Mouse (Mus musculus): ENCODE measurements around the gene Gm11111. TPM values are rescaled to one million over a fixed set of nuclear protein-coding genes. Genes with fewer than 3 reads are reported as not detected.

Gene Gm11111
- total RNA-seq (2014; rRNA removed) (not detected in 2 replicates), polyA plus RNA-seq (2015; fragmentation: Nextera tagmentation; extraction: Ambion mirVana) (not detected in 2 replicates)

- TF ChIP-seq CTCF (IDR thresholded peaks at IDR 0.05): no peak
- Histone ChIP-seq H3K36me3 (ENCODE audit: insufficient read depth, low read length) (no peaks in the 10 kb centered on the region), H3K9ac (replicated peaks; ENCODE audit: low read length, poor library complexity, severe bottlenecking) (no peak within 1 kb of the TSS), H3K4me2 (ENCODE audit: low read depth, low read length, poor library complexity, severe bottlenecking) (no peak within 1 kb of the TSS), H3K9me3 (ENCODE audit: low read length) (no peaks in the 10 kb centered on the region), H3K27ac (ENCODE audit: low read depth, low read length) (no peak within 1 kb of the TSS), H3K27me3 (ENCODE audit: insufficient read depth, low read length) (no peaks in the 10 kb centered on the region), H3K4me1 (ENCODE audit: insufficient read depth, low read length) (no peaks in the 10 kb centered on the region), H3K4me3 (ENCODE audit: low read depth, low read length) (no peak within 1 kb of the TSS)
- ATAC-seq (ENCODE audit: low FRiP score) (no peak), DNase-seq (ENCODE audit: low spot score) (no peak)
Observed at GRCm38 (mm10) chr5:98552395-98552794, at the start of gene Gm11111. Gm11111 (plus strand) TSS chr5:98552695.

GRCm38 (mm10) chr5:98516214-98516613 lies 36.3 kb upstream of the Gm11111 start:
- Histone ChIP-seq H3K36me3 (ENCODE audit: insufficient read depth, low read length) (no peaks in the 10 kb centered on the region), H3K4me2 (ENCODE audit: low read depth, low read length, poor library complexity, severe bottlenecking) (no peak overlapping the region), H3K4me1 (ENCODE audit: insufficient read depth, low read length) (no peaks in the 10 kb centered on the region), H3K27ac (ENCODE audit: low read depth, low read length) (no peak overlapping the region), H3K9ac (replicated peaks; ENCODE audit: low read length, poor library complexity, severe bottlenecking) (no peak overlapping the region), H3K9me3 (ENCODE audit: low read length) (no peaks in the 10 kb centered on the region), H3K27me3 (ENCODE audit: insufficient read depth, low read length) (no peaks in the 10 kb centered on the region), H3K4me3 (ENCODE audit: low read depth, low read length) (no peak overlapping the region)
- DNase-seq (ENCODE audit: low spot score): no peak
- 93% methylated on average over 7 of the region's 7 CpGs for WGBS
- ATAC-seq (ENCODE audit: low FRiP score): no peak
- no peak for TF ChIP-seq CTCF (IDR thresholded peaks at IDR 0.05)

DNA sequence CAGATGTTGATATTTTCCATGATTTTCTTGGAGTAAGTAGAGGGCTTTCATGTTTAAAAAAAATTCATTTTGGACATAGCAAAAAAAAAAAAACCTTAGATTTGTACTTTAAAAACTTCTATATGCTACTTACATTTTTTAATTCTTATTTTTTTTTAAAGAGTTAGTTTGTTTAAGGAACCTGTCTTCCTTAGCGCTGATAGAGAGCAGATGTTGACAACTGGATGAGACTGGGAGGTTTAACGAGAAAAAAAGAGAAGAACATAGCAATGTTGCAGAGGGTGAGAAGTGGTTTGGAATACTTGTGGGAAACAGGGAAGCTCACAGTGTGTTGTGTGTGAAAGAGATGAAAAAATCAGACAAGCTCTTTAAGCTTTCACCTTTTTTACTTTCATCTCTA lies 32.4 kb upstream of the Gm11111 start:
- no peaks in the 10 kb centered on the region for H3K36me3 ChIP-seq (ENCODE audit: insufficient read depth, low read length)
- DNase-seq (ENCODE audit: low spot score): no peak
- H3K9me3 ChIP-seq (ENCODE audit: low read length): no peaks in the 10 kb centered on the region
- no peaks in the 10 kb centered on the region for H3K4me1 ChIP-seq (ENCODE audit: insufficient read depth, low read length)
- no peak overlapping the region for H3K4me2 ChIP-seq (ENCODE audit: low read depth, low read length, poor library complexity, severe bottlenecking)
- no peak for TF ChIP-seq CTCF (IDR thresholded peaks at IDR 0.05)
- no peak for ATAC-seq (ENCODE audit: low FRiP score)
- no peak overlapping the region for H3K9ac ChIP-seq (replicated peaks; ENCODE audit: low read length, poor library complexity, severe bottlenecking)
- no peak overlapping the region for H3K27ac ChIP-seq (ENCODE audit: low read depth, low read length)
- no peaks in the 10 kb centered on the region for H3K27me3 ChIP-seq (ENCODE audit: insufficient read depth, low read length)
- no peak overlapping the region for H3K4me3 ChIP-seq (ENCODE audit: low read depth, low read length)
- WGBS: 90% methylated on average over 2 of the region's 2 CpGs

GRCm38 (mm10) chr5:98522270-98522977 lies 30.1 kb upstream of the Gm11111 start:
- Histone ChIP-seq H3K9me3 (ENCODE audit: low read length) (no peaks in the 10 kb centered on the region), H3K27ac (ENCODE audit: low read depth, low read length) (no peak overlapping the region), H3K36me3 (ENCODE audit: insufficient read depth, low read length) (no peaks in the 10 kb centered on the region), H3K4me2 (ENCODE audit: low read depth, low read length, poor library complexity, severe bottlenecking) (no peak overlapping the region), H3K27me3 (ENCODE audit: insufficient read depth, low read length) (no peaks in the 10 kb centered on the region), H3K9ac (replicated peaks; ENCODE audit: low read length, poor library complexity, severe bottlenecking) (no peak overlapping the region), H3K4me3 (ENCODE audit: low read depth, low read length) (no peak overlapping the region), H3K4me1 (ENCODE audit: insufficient read depth, low read length) (no peaks in the 10 kb centered on the region)
- 91% methylated on average over 7 of the region's 7 CpGs for WGBS
- no peak for TF ChIP-seq CTCF (IDR thresholded peaks at IDR 0.05)
- no peak for ATAC-seq (ENCODE audit: low FRiP score)
- no peak for DNase-seq (ENCODE audit: low spot score)

DNA sequence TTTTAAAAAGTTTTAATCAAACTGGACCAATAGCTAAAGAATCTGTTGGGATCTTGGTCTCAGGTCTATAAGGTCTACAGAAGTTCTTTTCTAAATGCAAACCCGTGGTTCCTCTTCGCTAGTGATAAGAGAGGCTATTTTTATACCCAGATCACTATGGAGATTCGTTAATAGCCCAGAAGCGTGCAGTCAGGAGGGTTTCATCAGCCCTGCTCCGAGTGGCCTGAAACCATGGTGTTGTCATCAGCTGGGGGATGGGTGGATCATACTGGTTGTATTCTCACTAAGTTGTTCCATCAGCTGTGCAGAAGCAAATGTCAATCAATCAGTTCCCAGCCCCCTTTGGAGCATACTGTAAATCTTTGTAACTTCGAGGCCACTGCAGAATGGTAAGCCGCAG lies 29.4 kb upstream of the Gm11111 start:
- Histone ChIP-seq H3K27me3 (ENCODE audit: insufficient read depth, low read length) (no peaks in the 10 kb centered on the region), H3K27ac (ENCODE audit: low read depth, low read length) (no peak overlapping the region), H3K4me1 (ENCODE audit: insufficient read depth, low read length) (no peaks in the 10 kb centered on the region), H3K9me3 (ENCODE audit: low read length) (no peaks in the 10 kb centered on the region), H3K4me3 (ENCODE audit: low read depth, low read length) (no peak overlapping the region), H3K9ac (replicated peaks; ENCODE audit: low read length, poor library complexity, severe bottlenecking) (no peak overlapping the region), H3K36me3 (ENCODE audit: insufficient read depth, low read length) (no peaks in the 10 kb centered on the region), H3K4me2 (ENCODE audit: low read depth, low read length, poor library complexity, severe bottlenecking) (no peak overlapping the region)
- WGBS: 84% methylated on average over 7 of the region's 7 CpGs
- no peak for DNase-seq (ENCODE audit: low spot score)
- ATAC-seq (ENCODE audit: low FRiP score): no peak
- TF ChIP-seq CTCF (IDR thresholded peaks at IDR 0.05): no peak

DNA sequence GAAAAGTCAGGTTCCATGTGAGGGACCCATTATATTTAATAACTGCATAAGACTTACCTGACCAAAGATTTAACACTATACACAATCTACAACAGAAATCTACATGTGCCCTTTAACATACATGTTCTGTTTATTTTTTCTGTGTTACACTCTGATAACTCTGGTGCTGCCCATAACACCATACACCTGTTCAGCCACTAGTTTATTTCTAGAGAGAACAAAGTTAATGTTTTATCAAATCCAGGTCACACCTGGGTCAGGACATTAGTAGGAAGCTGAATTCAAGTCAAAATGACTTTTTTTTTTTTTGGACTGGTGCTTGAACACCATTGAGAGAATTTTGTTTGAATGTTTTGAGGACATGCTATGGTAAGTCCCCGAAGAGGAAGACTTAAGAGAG lies 28.7 kb upstream of the Gm11111 start:
- no peak for ATAC-seq (ENCODE audit: low FRiP score)
- no peak overlapping the region for H3K27ac ChIP-seq (ENCODE audit: low read depth, low read length)
- H3K27me3 ChIP-seq (ENCODE audit: insufficient read depth, low read length): no peaks in the 10 kb centered on the region
- WGBS: 87% methylated on average over 1 of the region's 1 CpGs
- no peaks in the 10 kb centered on the region for H3K9me3 ChIP-seq (ENCODE audit: low read length)
- no peak overlapping the region for H3K4me2 ChIP-seq (ENCODE audit: low read depth, low read length, poor library complexity, severe bottlenecking)
- no peak for DNase-seq (ENCODE audit: low spot score)
- no peak for TF ChIP-seq CTCF (IDR thresholded peaks at IDR 0.05)
- H3K36me3 ChIP-seq (ENCODE audit: insufficient read depth, low read length): no peaks in the 10 kb centered on the region
- H3K9ac ChIP-seq (replicated peaks; ENCODE audit: low read length, poor library complexity, severe bottlenecking): no peak overlapping the region
- H3K4me3 ChIP-seq (ENCODE audit: low read depth, low read length): no peak overlapping the region
- H3K4me1 ChIP-seq (ENCODE audit: insufficient read depth, low read length): no peaks in the 10 kb centered on the region

All from midbrain, postnatal 0 days (tissue).